Mouse (Mus musculus) embryonic fibroblast, embryonic 13.5 days (primary cell): Measurements from ENCODE around the gene Tcf15. TPM values are rescaled to one million over a fixed set of nuclear protein-coding genes. Genes with fewer than 3 reads are reported as not detected.

Experiments used
- H3K27ac ChIP-seq: 2 replicates; pipeline ENCODE4 v1.5.1; 2012; ENCODE audit warnings: low read length, control low read depth, inconsistent platforms; ENCODE audit not compliant: insufficient read depth
- H3K4me1 ChIP-seq: 2 replicates; pipeline ENCODE4 v1.6.1; 2011; ENCODE audit warnings: low read length; ENCODE audit not compliant: control insufficient read depth, insufficient read depth
- H3K4me3 ChIP-seq: 2 replicates; pipeline ENCODE4 v1.5.1; 2011; ENCODE audit warnings: mild to moderate bottlenecking, control low read depth, low read length; ENCODE audit not compliant: insufficient read depth
- CTCF ChIP-seq: IDR thresholded peaks from 2 replicates; pipeline ENCODE4 v1.5.1; 2011; ENCODE audit warnings: mild to moderate bottlenecking, control low read depth, low read length, moderate library complexity, borderline replicate concordance; ENCODE audit not compliant: insufficient read depth
- POLR2A ChIP-seq: IDR thresholded peaks from 2 replicates; pipeline ENCODE4 v1.6.1; 2011; ENCODE audit warnings: low read depth, mild to moderate bottlenecking, control low read depth, low read length, moderate library complexity
- polyA plus RNA-seq: library from polyadenylated mRNA; stranded (reverse); fragments of >200 nt; gene quantifications from 2 replicates; pipeline ENCODE4 v1.2.4, GENCODE M21; 2011; ENCODE audit warnings: low read depth; ENCODE audit not compliant: missing spikeins, insufficient read length

The Tcf15 gene
- polyA plus RNA-seq, 1 experiment, result not detected

GRCm38 (mm10) chr2:152106225-152106595, 37.2 kb upstream of the Tcf15 start:
- peaks cover 11% of the 10 kb centered on the region for H3K4me1 ChIP-seq
- H3K27ac ChIP-seq, result no peak overlapping the region
- peak overlapping the region; percentile 69 for H3K4me3 ChIP-seq
- no peak for TF ChIP-seq POLR2A

GRCm38 (mm10) chr2:152106597-152106996, 36.8 kb upstream of the Tcf15 start:
- TF ChIP-seq CTCF (no peak), POLR2A (no peak)
- Histone ChIP-seq H3K27ac (no peak overlapping the region), H3K4me1 (peaks cover 11% of the 10 kb centered on the region), H3K4me3 (peak overlapping the region; percentile 69)

DNA sequence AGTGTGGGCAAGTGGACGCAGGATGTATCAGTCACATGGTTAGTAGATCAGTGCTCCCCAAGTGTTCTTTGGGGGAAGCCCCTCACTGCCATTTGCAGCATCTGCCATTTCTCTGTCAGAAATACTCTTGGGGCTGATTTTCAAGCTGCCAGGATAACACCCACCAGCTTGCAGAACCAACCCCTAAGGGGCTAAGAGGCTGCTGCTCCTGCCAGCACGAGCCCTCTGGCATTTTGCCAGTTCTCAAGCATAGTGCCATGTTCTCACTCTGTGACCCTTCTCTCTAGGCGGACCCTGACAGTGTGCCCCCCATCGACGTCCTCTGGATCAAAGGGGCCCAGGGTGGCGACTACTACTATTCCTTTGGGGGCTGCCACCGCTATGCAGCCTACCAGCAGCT, 34.7 kb upstream of the Tcf15 start:
- Histone ChIP-seq H3K4me3 (no peak overlapping the region), H3K27ac (no peak overlapping the region), H3K4me1 (peaks cover 11% of the 10 kb centered on the region)
- TF ChIP-seq POLR2A, result no peak
- no peak for TF ChIP-seq CTCF

DNA sequence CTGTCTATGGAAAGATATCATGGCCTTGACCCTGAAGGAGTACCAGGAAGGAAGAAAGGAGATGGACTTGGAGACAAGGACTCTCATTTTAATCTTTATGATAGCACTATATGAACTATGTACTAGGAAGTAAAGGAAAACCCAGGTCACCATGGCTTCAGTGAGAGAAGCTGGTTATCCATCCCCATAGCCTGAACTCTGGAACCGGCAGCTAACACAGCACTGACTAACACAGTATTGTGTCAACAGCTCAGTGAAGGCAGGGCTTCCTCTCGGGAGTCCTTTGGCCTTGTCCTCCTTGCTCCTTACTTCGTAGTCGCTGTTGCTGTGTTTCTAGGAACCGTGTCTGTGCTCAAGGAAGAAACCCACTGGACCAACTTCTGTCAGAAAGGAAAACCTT, 34.0 kb upstream of the Tcf15 start:
- Histone ChIP-seq H3K4me3 (no peak overlapping the region), H3K4me1 (peaks cover 11% of the 10 kb centered on the region), H3K27ac (no peak overlapping the region)
- TF ChIP-seq POLR2A (no peak), CTCF (no peak)

GRCm38 (mm10) chr2:152111311-152111710, 32.0 kb upstream of the Tcf15 start:
- TF ChIP-seq CTCF (no peak), POLR2A (no peak)
- no peak overlapping the region for H3K4me3 ChIP-seq
- H3K27ac ChIP-seq, result no peak overlapping the region
- peaks cover 3% of the 10 kb centered on the region; the same call in 1 of the 2 replicates for H3K4me1 ChIP-seq

- H3K27ac ChIP-seq, result no peak overlapping the region
- 0 out of 2 replicates have a peak, but pooled peaks have one; percentile 14 for TF ChIP-seq POLR2A
- peak; percentile 98 for TF ChIP-seq CTCF
- H3K4me1 ChIP-seq, result no peaks in the 10 kb centered on the region
Observed at GRCm38 (mm10) chr2:152111920-152112319, 31.4 kb upstream of the Tcf15 start.

DNA sequence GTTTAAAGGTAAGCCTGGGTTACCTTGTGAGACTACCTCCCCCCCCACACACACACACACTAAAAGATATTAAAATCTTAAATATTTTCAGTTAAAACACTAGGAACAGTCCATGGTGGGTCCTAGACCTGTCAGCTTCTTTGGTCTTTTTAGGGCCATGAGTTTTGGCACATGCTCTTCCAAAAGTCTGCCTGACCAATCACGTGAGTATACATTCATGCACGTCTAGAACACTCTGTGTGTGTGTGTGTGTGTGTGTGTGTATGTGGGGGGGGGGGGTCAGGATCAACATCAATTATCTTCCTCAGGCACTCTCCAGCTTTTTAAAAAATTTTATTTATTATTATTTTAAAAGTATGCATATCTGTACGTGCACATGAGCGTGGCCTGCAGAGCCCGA, 30.9 kb upstream of the Tcf15 start:
- no peak overlapping the region for H3K27ac ChIP-seq
- TF ChIP-seq CTCF, result no peak
- TF ChIP-seq POLR2A, result no peak
- no peak overlapping the region for H3K4me3 ChIP-seq

More at GRCm38 (mm10) chr2:152111920-152112319, 31.4 kb upstream of the Tcf15 start:
- no peak overlapping the region for H3K4me3 ChIP-seq

DNA sequence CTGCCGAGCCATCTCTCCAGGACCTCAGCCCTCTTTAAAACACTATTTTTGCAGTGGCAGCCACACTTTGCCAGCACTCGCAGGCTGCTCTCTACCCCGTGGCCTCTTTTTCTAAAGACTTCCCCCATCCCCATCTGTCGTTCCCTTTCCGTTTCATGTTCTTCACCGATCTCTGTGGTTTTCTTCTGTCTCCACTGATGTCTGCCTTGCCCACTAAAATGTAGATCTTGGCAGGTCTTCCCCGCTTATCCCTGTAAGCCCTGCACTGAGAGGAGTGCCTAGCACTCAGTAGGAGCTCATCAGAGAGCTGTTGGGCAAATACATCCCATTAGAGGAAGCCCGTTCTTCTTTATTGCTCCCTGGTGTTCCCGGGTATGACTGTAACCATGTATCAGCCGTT, 30.4 kb upstream of the Tcf15 start:
- H3K27ac ChIP-seq, result no peak overlapping the region

More for the DNA sequence above, 30.9 kb upstream of the Tcf15 start:
- no peaks in the 10 kb centered on the region for H3K4me1 ChIP-seq

DNA sequence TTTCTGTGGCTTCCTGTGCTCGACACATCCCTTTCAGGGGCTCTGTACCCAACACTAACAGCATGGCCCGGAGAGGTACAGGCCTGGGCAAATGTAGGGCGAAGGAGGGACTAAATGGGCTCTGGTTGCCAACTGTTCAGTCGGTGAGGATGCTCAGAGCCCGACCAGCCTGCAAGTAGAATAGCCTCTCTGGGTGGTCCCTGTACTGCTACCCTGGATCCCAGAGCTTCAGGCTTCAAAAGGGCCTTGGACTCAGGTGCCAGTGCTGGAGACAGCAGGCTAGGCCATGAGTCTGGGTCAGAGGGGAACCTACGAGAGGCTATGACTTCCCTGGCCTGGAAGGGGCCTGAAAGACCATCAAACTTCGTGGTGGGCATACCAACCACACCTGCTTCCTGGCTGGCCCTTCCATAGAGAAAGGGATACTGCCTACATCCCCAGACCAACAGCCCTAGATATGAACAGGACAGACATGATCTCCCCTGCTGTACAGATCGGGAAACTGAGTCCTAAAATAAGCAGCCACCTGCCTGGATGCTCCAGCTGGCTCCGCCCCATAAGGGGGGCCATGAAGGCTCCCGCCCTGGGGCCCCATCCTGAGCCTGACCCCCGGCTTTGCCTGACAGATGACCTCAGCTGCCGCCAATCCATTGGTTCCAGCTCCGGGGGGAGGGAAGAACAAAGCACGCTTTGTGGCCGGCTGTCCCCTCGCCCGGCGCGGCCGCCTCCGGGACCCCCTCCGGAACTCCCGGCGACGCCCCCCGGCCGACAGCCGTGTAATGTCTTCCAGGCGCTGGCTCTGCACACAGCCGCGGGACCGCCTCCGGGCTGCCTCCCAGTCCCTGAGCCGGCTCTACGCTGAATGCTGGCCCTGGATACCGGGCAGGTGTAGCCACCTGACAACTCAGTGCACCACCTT, 29.0 kb upstream of the Tcf15 start:
- H3K4me3 ChIP-seq, result no peak overlapping the region
- H3K27ac ChIP-seq, result no peak overlapping the region
- H3K4me1 ChIP-seq, result no peaks in the 10 kb centered on the region
- TF ChIP-seq CTCF (no peak), POLR2A (no peak)

More for the DNA sequence above, 30.4 kb upstream of the Tcf15 start:
- TF ChIP-seq CTCF, result no peak
- TF ChIP-seq POLR2A, result no peak
- H3K4me3 ChIP-seq, result no peak overlapping the region
- H3K4me1 ChIP-seq, result no peaks in the 10 kb centered on the region

DNA sequence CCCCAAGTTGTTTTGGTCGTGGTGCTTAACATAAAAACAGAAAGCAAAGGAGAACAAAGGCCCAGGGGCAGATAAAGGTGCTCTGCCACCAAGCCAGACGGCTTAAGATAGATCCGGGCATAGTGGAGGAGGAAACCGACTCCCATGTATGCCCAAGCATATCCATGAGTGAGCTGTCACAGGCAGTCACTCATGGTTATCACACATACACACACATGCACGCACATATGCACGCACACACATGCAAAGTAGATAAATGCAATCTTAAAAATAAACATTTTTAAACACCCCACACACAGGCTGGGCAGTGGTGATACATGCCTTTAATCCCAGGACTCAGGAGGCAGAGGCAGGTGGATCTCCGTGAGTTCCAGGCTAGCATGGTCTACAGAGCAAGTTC, 25.7 kb upstream of the Tcf15 start:
- no peak overlapping the region for H3K4me3 ChIP-seq
- no peaks in the 10 kb centered on the region for H3K4me1 ChIP-seq
- no peak overlapping the region for H3K27ac ChIP-seq
- TF ChIP-seq CTCF (no peak), POLR2A (no peak)
